Mouse (Mus musculus) forebrain, postnatal 0 days (tissue): ENCODE results near the gene Serpinb6a. TPM values are rescaled to one million over a fixed set of nuclear protein-coding genes. Genes with fewer than 3 reads are reported as not detected.

Source experiments
- ATAC-seq: fragments of 200-750 bp; cut with Nextera tagmentation; 2 replicates; pipeline ENCODE4 v1.8.0; 2017; ENCODE audit warnings: mild to moderate bottlenecking, moderate library complexity
- DNase-seq: peaks from one replicate; pipeline ENCODE4 v3.0.0-alpha.2; 2015
- H3K27ac ChIP-seq: fragments of 300-500 bp; sonication (generic); 2 replicates; pipeline ENCODE4 v1.5.1; 2014; ENCODE audit warnings: low read depth, mild to moderate bottlenecking, antibody characterized with exemption, low read length, moderate library complexity, mixed read lengths
- H3K27me3 ChIP-seq: fragments of 300-500 bp; sonication (generic); 2 replicates; pipeline ENCODE4 v1.6.1; 2014; ENCODE audit warnings: mild to moderate bottlenecking, low read length, mixed read lengths; ENCODE audit not compliant: insufficient read depth
- H3K36me3 ChIP-seq: fragments of 300-500 bp; sonication (generic); 2 replicates; pipeline ENCODE4 v1.6.1; 2014; ENCODE audit warnings: mild to moderate bottlenecking, moderate library complexity; ENCODE audit not compliant: insufficient read depth
- H3K4me1 ChIP-seq: fragments of 300-500 bp; sonication (generic); 2 replicates; pipeline ENCODE4 v1.6.1; 2014; ENCODE audit warnings: antibody characterized with exemption; ENCODE audit not compliant: insufficient read depth
- H3K4me2 ChIP-seq: fragments of 300-500 bp; sonication (generic); 2 replicates; pipeline ENCODE4 v1.6.1; 2014; ENCODE audit warnings: low read depth, mild to moderate bottlenecking, moderate library complexity
- H3K4me3 ChIP-seq: fragments of 300-500 bp; sonication (generic); 2 replicates; pipeline ENCODE4 v1.5.1; 2014; ENCODE audit warnings: low read depth, low read length, mixed read lengths
- H3K9ac ChIP-seq: fragments of 300-500 bp; sonication (generic); 2 replicates; pipeline ENCODE4 v1.6.1; 2014; ENCODE audit warnings: mild to moderate bottlenecking
- H3K9me3 ChIP-seq: fragments of 300-500 bp; sonication (generic); 2 replicates; pipeline ENCODE4 v1.6.1; 2016; ENCODE audit warnings: low read length
- CTCF ChIP-seq: sonication (generic); IDR thresholded peaks from 2 replicates; pipeline ENCODE4 v1.5.1; 2016; ENCODE audit warnings: antibody characterized with exemption, control low read depth, low read depth
- WGBS: fragments of 180-500 bp; shearing (Covaris S2); extraction: QIAGEN DNeasy Blood & Tissue Kit; methylation state at CpG from one replicate; pipeline ENCODE4 v1.1.7; 2014; 5-methylcytosine and 5-hydroxymethylcytosine counted together
- polyA plus RNA-seq: library from polyadenylated mRNA; unstranded; fragments of >200 nt; fragmentation: Nextera tagmentation; extraction: Ambion mirVana; gene quantifications from 2 replicates; pipeline ENCODE4 v1.2.1, GENCODE M21; 2015
- total RNA-seq: library from RNA; depleted of rRNA; stranded (reverse); fragments of >200 nt; gene quantifications from 2 replicates; pipeline ENCODE4 v1.2.3, GENCODE M21; 2014

Serpinb6a gene
- total and polyA plus RNA-seq, 2 experiments from 2014 or later, result 50.6 to 62.6 TPM

DNA sequence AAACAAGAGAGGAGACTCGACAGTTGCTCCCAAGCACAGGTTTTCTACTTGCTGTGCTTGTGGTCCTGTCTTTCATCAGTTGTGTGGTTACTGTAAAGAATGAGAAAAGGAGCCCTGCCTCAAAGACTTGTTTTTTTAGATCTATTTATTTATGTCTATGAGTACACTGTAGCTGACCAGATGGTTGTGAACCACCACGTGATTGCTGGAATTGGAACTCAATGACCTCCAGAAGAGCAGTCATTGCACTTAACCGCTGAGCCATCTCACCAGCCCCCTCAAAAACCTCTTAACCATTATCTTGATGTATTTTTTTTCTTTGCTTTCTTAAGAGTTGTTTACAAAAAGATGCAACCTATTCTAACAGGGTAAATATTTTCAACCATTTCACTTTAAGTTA lies 32.8 kb upstream of the Serpinb6a start:
- no peaks in the 10 kb centered on the region for H3K27me3 ChIP-seq
- peaks cover 15% of the 10 kb centered on the region; the same call in 1 of the 2 replicates for H3K36me3 ChIP-seq
- WGBS, result 95% methylated on average over 3 of the region's 3 CpGs
- no peaks in the 10 kb centered on the region for H3K9me3 ChIP-seq
- H3K4me2 ChIP-seq, result no peak overlapping the region
- no peak overlapping the region for H3K27ac ChIP-seq
- no peak overlapping the region for H3K9ac ChIP-seq
- no peak for ATAC-seq
- H3K4me1 ChIP-seq, result peaks cover 14% of the 10 kb centered on the region; the same call in 1 of the 2 replicates
- no peak overlapping the region for H3K4me3 ChIP-seq
- DNase-seq, result no peak
- no peak for TF ChIP-seq CTCF

DNA sequence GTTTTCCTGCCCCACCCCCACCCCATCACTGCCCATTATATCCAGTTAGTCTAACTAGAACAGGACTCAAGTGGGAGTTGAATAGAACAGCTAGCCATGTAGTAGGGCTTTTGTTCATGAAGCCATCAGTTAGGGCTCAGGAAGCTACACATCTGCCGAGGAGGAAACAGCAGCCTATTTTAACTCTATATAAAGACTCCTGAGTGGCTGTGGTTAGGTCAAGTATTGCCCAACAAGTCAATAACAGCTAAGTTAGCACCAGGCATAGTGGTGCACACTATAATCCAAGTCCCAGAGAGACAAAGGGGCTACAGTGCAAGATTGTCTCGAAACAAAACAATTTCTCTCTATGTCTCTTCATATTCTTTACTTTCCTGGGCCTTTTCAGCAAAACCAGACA lies 29.4 kb upstream of the Serpinb6a start:
- ATAC-seq (no peak), DNase-seq (no peak)
- H3K4me2 ChIP-seq, result no peak overlapping the region
- no peak overlapping the region for H3K27ac ChIP-seq
- 59% methylated on average over 2 of the region's 2 CpGs for WGBS
- H3K9ac ChIP-seq, result no peak overlapping the region
- H3K36me3 ChIP-seq, result peaks cover 28% of the 10 kb centered on the region
- no peak for TF ChIP-seq CTCF
- no peaks in the 10 kb centered on the region for H3K27me3 ChIP-seq
- no peaks in the 10 kb centered on the region for H3K9me3 ChIP-seq
- H3K4me3 ChIP-seq, result no peak overlapping the region
- H3K4me1 ChIP-seq, result 0 out of 2 replicates have a peak, but pooled peaks cover 3% of the 10 kb centered on the region

- TF ChIP-seq CTCF, result no peak
- no peak overlapping the region for H3K27ac ChIP-seq
- H3K4me2 ChIP-seq, result no peak overlapping the region
- WGBS, result 91% methylated on average over 2 of the region's 2 CpGs
- ATAC-seq (no peak), DNase-seq (no peak)
- no peak overlapping the region for H3K9ac ChIP-seq
- no peaks in the 10 kb centered on the region for H3K4me1 ChIP-seq
- no peaks in the 10 kb centered on the region for H3K27me3 ChIP-seq
- no peak overlapping the region for H3K4me3 ChIP-seq
- peaks cover 35% of the 10 kb centered on the region for H3K36me3 ChIP-seq
- H3K9me3 ChIP-seq, result no peaks in the 10 kb centered on the region
Measured at GRCm38 (mm10) chr13:34021998-34022397, 19.4 kb upstream of the Serpinb6a start.

DNA sequence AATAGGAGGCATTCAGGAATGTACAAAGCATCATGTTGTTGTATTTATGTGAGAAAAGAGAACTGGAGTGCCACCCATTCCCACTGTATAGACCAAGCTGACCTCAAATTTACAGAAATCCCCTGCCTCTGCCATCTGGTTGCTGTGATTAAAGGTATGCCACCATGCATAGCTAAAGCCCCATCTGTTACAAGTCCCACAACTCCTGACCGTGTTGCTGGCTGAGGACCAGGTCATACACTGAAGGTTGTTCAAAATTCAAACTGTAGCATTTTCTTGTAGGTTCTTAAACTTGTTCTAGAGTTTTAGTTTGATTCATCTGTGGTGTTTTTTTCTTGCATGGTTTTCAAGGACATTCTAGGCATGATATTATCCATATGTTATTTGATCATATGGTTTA lies 15.9 kb upstream of the Serpinb6a start:
- Histone ChIP-seq H3K9ac (no peak overlapping the region), H3K9me3 (no peaks in the 10 kb centered on the region), H3K27me3 (no peaks in the 10 kb centered on the region), H3K4me1 (no peaks in the 10 kb centered on the region), H3K36me3 (peaks cover 61% of the 10 kb centered on the region), H3K27ac (no peak overlapping the region), H3K4me3 (no peak overlapping the region), H3K4me2 (no peak overlapping the region)
- no peak for DNase-seq
- ATAC-seq, result no peak
- TF ChIP-seq CTCF, result no peak
- WGBS, result 77% methylated on average over 1 of the region's 1 CpGs

DNA sequence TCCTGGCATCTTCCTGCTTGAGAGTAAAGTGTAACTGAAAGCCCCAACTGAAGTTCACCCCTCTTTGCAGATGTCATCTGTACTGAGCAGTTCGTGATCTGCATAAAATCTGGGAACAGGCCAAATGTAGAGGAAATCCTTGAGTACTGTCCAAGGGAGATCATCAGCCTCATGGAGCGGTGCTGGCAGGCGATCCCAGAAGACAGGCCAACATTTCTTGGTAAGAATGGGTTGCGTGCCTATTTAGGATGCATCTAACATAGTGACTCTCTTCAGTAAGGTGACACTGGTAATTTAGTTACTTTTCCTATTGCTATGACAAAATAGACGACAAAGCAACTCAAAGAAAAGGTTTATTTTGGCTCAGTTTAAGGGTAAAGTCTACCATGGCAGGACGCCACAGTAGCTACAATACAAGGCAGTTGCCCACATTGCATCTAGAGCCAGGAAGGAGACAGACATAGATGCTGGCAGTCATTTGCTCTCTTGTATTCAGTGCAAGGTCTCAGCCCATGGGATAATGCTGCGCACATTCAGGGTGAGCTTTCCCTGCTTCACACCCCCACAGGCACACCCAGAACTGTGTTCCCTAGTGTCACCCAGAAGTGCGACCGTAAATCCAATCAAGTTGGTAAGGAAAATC lies 14.5 kb upstream of the Serpinb6a start:
- peaks cover 58% of the 10 kb centered on the region for H3K36me3 ChIP-seq
- no peak overlapping the region for H3K9ac ChIP-seq
- no peak overlapping the region for H3K27ac ChIP-seq
- no peaks in the 10 kb centered on the region for H3K4me1 ChIP-seq
- no peaks in the 10 kb centered on the region for H3K9me3 ChIP-seq
- H3K27me3 ChIP-seq, result no peaks in the 10 kb centered on the region
- peak; percentile 71 for ATAC-seq
- H3K4me2 ChIP-seq, result no peak overlapping the region
- H3K4me3 ChIP-seq, result no peak overlapping the region
- peak; percentile 37 for DNase-seq
- WGBS, result 69% methylated on average over 9 of the region's 9 CpGs
- TF ChIP-seq CTCF, result no peak

- TF ChIP-seq CTCF, result no peak
- Histone ChIP-seq H3K4me1 (peaks cover 6% of the 10 kb centered on the region; the same call in 1 of the 2 replicates), H3K4me3 (no peak overlapping the region), H3K9me3 (no peaks in the 10 kb centered on the region), H3K4me2 (no peak overlapping the region), H3K27me3 (no peaks in the 10 kb centered on the region), H3K27ac (no peak overlapping the region), H3K36me3 (peaks cover 8% of the 10 kb centered on the region; the same call in 1 of the 2 replicates), H3K9ac (no peak overlapping the region)
- DNase-seq, result no peak
- no peak for ATAC-seq
- 87% methylated on average over 2 of the region's 2 CpGs for WGBS
Measured at GRCm38 (mm10) chr13:34007234-34007633, 4.6 kb upstream of the Serpinb6a start.

GRCm38 (mm10) chr13:34003058-34003457 lies 464 bp upstream of the Serpinb6a start:
- TF ChIP-seq CTCF, result no peak
- Histone ChIP-seq H3K9me3 (no peaks in the 10 kb centered on the region), H3K4me3 (peak overlapping the region; percentile 98), H3K4me1 (peaks cover 8% of the 10 kb centered on the region; the same call in 1 of the 2 replicates), H3K4me2 (peak overlapping the region; percentile 66), H3K27me3 (no peaks in the 10 kb centered on the region), H3K36me3 (no peaks in the 10 kb centered on the region), H3K27ac (peak overlapping the region; percentile 3; the same call in 1 of the 2 replicates), H3K9ac (peak overlapping the region; percentile 83)
- 5% methylated on average over 5 of the region's 5 CpGs for WGBS
- ATAC-seq, result no peak
- DNase-seq, result no peak
